In genomic region chr16:38713404-38714258, GRCm38 (mm10) we compare ENCODE assay signal across 7 mouse cellular contexts. TPM values are rescaled to one million over a fixed set of nuclear protein-coding genes. Genes with fewer than 3 reads are reported as not detected.
DNase-seq lines count a peak whose midpoint lies in the region; ATAC-seq and TF ChIP-seq lines count a peak whose summit lies in the region.

No protein-coding gene starts in this region.

- no peak for TF ChIP-seq POLR2A in liver, adult 2 months (IDR thresholded peaks at IDR 0.05; ENCODE audit: extremely low read depth, insufficient read depth, low read length)

- no peaks in the 10 kb centered on the region for H3K79me2 ChIP-seq in liver, adult 2 months (ENCODE audit: control insufficient read depth, insufficient read depth, low read length)

- no peaks in the 10 kb centered on the region for H3K9me3 ChIP-seq in embryonic facial prominence, embryonic 11.5 days (replicated peaks; ENCODE audit: control insufficient read depth, low read length)
- H3K9me3 ChIP-seq in midbrain, embryonic 16.5 days (replicated peaks; ENCODE audit: control insufficient read depth, low read length, poor library complexity, severe bottlenecking): no peaks in the 10 kb centered on the region

- peak; percentile 81 for ATAC-seq in embryonic facial prominence, embryonic 11.5 days (replicated peaks; ENCODE audit: insufficient number of reproducible peaks, low FRiP score, low TSS enrichment, low read depth)
- peak; percentile 31 for ATAC-seq in inflammation-experienced regulatory T-cells, adult 6 months
- ATAC-seq in midbrain, embryonic 16.5 days: peak; percentile 59

- peak overlapping the region; percentile 66 for H3K4me2 ChIP-seq in embryonic facial prominence, embryonic 11.5 days (ENCODE audit: low read depth, low read length)
- H3K4me2 ChIP-seq in midbrain, embryonic 16.5 days (ENCODE audit: low read length): peak overlapping the region; percentile 91

- peak overlapping the region; percentile 88 for H3K9ac ChIP-seq in liver, adult 2 months (ENCODE audit: low read depth, low read length)
- peak overlapping the region; percentile 78 for H3K9ac ChIP-seq in embryonic facial prominence, embryonic 11.5 days (replicated peaks; ENCODE audit: low read length)
- peak overlapping the region; percentile 63 for H3K9ac ChIP-seq in midbrain, embryonic 16.5 days (ENCODE audit: low read depth, low read length)

- DNase-seq in liver, adult 2 months (ENCODE audit: extremely low read depth, low read depth, low spot score): peak; percentile 20
- no peak for DNase-seq in liver
- peak; percentile 72 for DNase-seq in embryonic facial prominence, embryonic 11.5 days (ENCODE audit: low spot score)
- no peak for DNase-seq in right cerebral cortex, postnatal 25 days
- no peak for DNase-seq in cerebellum, adult 8-10 months

- peak overlapping the region; percentile 82 for H3K4me3 ChIP-seq in liver, adult 2 months (ENCODE audit: insufficient read depth, low read depth, low read length)
- peak overlapping the region; percentile 70 for H3K4me3 ChIP-seq in embryonic facial prominence, embryonic 11.5 days (ENCODE audit: low read depth, low read length)
- peak overlapping the region; percentile 54 for H3K4me3 ChIP-seq in midbrain, embryonic 16.5 days (ENCODE audit: low read depth, low read length)

- WGBS in liver, adult 2 months: 25% methylated on average over 17 of the region's 17 CpGs
- WGBS in embryonic facial prominence, embryonic 11.5 days: 25% methylated on average over 17 of the region's 17 CpGs
- 31% methylated on average over 17 of the region's 17 CpGs for WGBS in midbrain, embryonic 16.5 days

- no peaks in the 10 kb centered on the region for H3K27me3 ChIP-seq in liver, adult 2 months (ENCODE audit: control insufficient read depth, insufficient read depth, low read length)
- H3K27me3 ChIP-seq in embryonic facial prominence, embryonic 11.5 days (ENCODE audit: control insufficient read depth, insufficient read depth, low read length): no peaks in the 10 kb centered on the region
- H3K27me3 ChIP-seq in midbrain, embryonic 16.5 days (ENCODE audit: control insufficient read depth, insufficient read depth, low read depth, low read length): no peaks in the 10 kb centered on the region

- 0 out of 2 replicates have a peak, but pooled peaks cover 3% of the 10 kb centered on the region for H3K4me1 ChIP-seq in liver, adult 2 months (ENCODE audit: control insufficient read depth, insufficient read depth, low read length)
- peaks cover 2% of the 10 kb centered on the region; the same call in 1 of the 2 replicates for H3K4me1 ChIP-seq in embryonic facial prominence, embryonic 11.5 days (ENCODE audit: control insufficient read depth, insufficient read depth, low read length)
- peaks cover 5% of the 10 kb centered on the region; the same call in 1 of the 2 replicates for H3K4me1 ChIP-seq in midbrain, embryonic 16.5 days (ENCODE audit: control insufficient read depth, insufficient read depth, low read length)

- no peaks in the 10 kb centered on the region for H3K36me3 ChIP-seq in liver, adult 2 months (ENCODE audit: control insufficient read depth, insufficient read depth, low read length)
- H3K36me3 ChIP-seq in embryonic facial prominence, embryonic 11.5 days (replicated peaks; ENCODE audit: control insufficient read depth, insufficient read depth, low read depth, low read length): no peaks in the 10 kb centered on the region
- H3K36me3 ChIP-seq in midbrain, embryonic 16.5 days (ENCODE audit: control insufficient read depth, insufficient read depth, low read length): no peaks in the 10 kb centered on the region

- TF ChIP-seq CTCF in liver, adult 2 months (IDR thresholded peaks at IDR 0.05; ENCODE audit: low read depth, low read length): no peak

- H3K27ac ChIP-seq in liver, adult 2 months (replicated peaks; ENCODE audit: insufficient read depth, low read depth, low read length): peak overlapping the region; percentile 83
- peak overlapping the region; percentile 85 for H3K27ac ChIP-seq in embryonic facial prominence, embryonic 11.5 days (replicated peaks; ENCODE audit: low read depth, low read length)
- peak overlapping the region; percentile 54; the same call in 1 of the 2 replicates for H3K27ac ChIP-seq in midbrain, embryonic 16.5 days (ENCODE audit: low read length)

RNA-seq across cellular contexts. Expression of gene Arhgap31, which starts 0.6 kb away (rescaled TPM):
- total RNA-seq in liver, adult 2 months (2014; rRNA removed): 3.0 and 3.4 TPM in 2 replicates
- 1.0 and 1.4 TPM in 2 replicates for polyA plus RNA-seq in liver, adult 2 months (2012; rRNA removed)
- polyA plus RNA-seq in embryonic facial prominence, embryonic 11.5 days (2014; fragmentation: Nextera tagmentation; extraction: Ambion mirVana): 8.0 and 9.4 TPM in 2 replicates
- polyA plus RNA-seq in inflammation-experienced regulatory T-cells, adult 6 months (2017; shearing (Covaris generic)): 10 to 100 TPM; 16.4 to 26.3 (median 23.6) TPM
- polyA plus RNA-seq in midbrain, embryonic 16.5 days (2015; fragmentation: Nextera tagmentation; extraction: Ambion mirVana): 3.7 and 4.1 TPM in 2 replicates

RNA-seq across cellular contexts. Expression of gene B4galt4, which starts 28.4 kb away (rescaled TPM):
- 1.3 and 1.6 TPM in 2 replicates for total RNA-seq in liver, adult 2 months (2014; rRNA removed)
- 0.44 and 0.54 TPM in 2 replicates for polyA plus RNA-seq in liver, adult 2 months (2012; rRNA removed)
- polyA plus RNA-seq in embryonic facial prominence, embryonic 11.5 days (2014; fragmentation: Nextera tagmentation; extraction: Ambion mirVana): 39.3 and 39.6 TPM in 2 replicates
- 10 to 100 TPM in 2 of 3 experiments, 1 to 10 TPM in 1; 7.1 to 14.7 (median 14.3) TPM for polyA plus RNA-seq in inflammation-experienced regulatory T-cells, adult 6 months (2017; shearing (Covaris generic))
- 31.5 and 35.6 TPM in 2 replicates for polyA plus RNA-seq in midbrain, embryonic 16.5 days (2015; fragmentation: Nextera tagmentation; extraction: Ambion mirVana)

Comparison
In these comparisons a context has a peak if more than half of its experiments do, and no peak if none do; other contexts are left out.
1. DNase-seq: peak in liver, adult 2 months (single experiment) and embryonic facial prominence, embryonic 11.5 days (single experiment); none in liver (single experiment), right cerebral cortex, postnatal 25 days (single experiment) and cerebellum, adult 8-10 months (single experiment).
2. ATAC-seq: peak in every context shown above with its lines; median percentile 81 in embryonic facial prominence, embryonic 11.5 days; 59 in midbrain, embryonic 16.5 days; 31 in inflammation-experienced regulatory T-cells, adult 6 months.
3. Peak in every context shown above with its lines, with median percentiles within 50 percentile points of each other: H3K27ac ChIP-seq, H3K4me3 ChIP-seq and H3K9ac ChIP-seq.